Comparison of ENCODE assay signal across 12 mouse cellular contexts in genomic region chr4:131485126-131485825, GRCm38 (mm10).
A peak's percentile ranks its signal among the peaks of the same experiment; 100 is the strongest.
DNase-seq lines count a peak whose midpoint lies in the region; ATAC-seq and TF ChIP-seq lines count a peak whose summit lies in the region.
"Had no signal": no experiment of that assay in that cellular context is flagged by ENCODE, and none has a peak within 500 bp of the region (broad histone marks: within the 10 kb centered on the region; RNA-seq: fewer than 3 reads in every experiment).

No protein-coding gene starts in this region.

- peaks cover 83% of the 10 kb centered on the region for H3K4me1 ChIP-seq in forebrain, embryonic 10.5 days
- peaks cover 41% of the 10 kb centered on the region for H3K4me1 ChIP-seq in forebrain, embryonic 16.5 days (replicated peaks; ENCODE audit: control insufficient read depth, insufficient read depth, low read length)
- peaks cover 8% of the 10 kb centered on the region; the same call in 1 of the 2 replicates for H3K4me1 ChIP-seq in stomach, embryonic 15.5 days
- H3K4me1 ChIP-seq in stomach, postnatal 0 days (replicated peaks; ENCODE audit: control insufficient read depth, insufficient read depth) = 0 out of 2 replicates have a peak, but pooled peaks cover 3% of the 10 kb centered on the region
- peaks cover 74% of the 10 kb centered on the region for H3K4me1 ChIP-seq in limb, embryonic 11.5 days (ENCODE audit: control insufficient read depth, insufficient read depth, low read length)

- no peak overlapping the region for H3K4me2 ChIP-seq in forebrain, embryonic 16.5 days (ENCODE audit: low read length)
- H3K4me2 ChIP-seq in stomach, embryonic 15.5 days = no peak overlapping the region
- no peak overlapping the region for H3K4me2 ChIP-seq in stomach, postnatal 0 days (replicated peaks; ENCODE audit: low read depth)
- 0 out of 2 replicates have a peak overlapping the region, but pooled peaks have one; percentile 27 for H3K4me2 ChIP-seq in limb, embryonic 11.5 days (ENCODE audit: low read depth, severe bottlenecking)
- H3K4me2 ChIP-seq: liver, embryonic 11.5 days had no signal

- no peak overlapping the region for H3K9ac ChIP-seq in forebrain, embryonic 16.5 days (replicated peaks; ENCODE audit: low read depth, low read length)
- H3K9ac ChIP-seq in stomach, embryonic 15.5 days = no peak overlapping the region
- no peak overlapping the region for H3K9ac ChIP-seq in stomach, postnatal 0 days (ENCODE audit: low read length)
- peak overlapping the region; percentile 43 for H3K9ac ChIP-seq in limb, embryonic 11.5 days (ENCODE audit: low read length)

- 77% methylated on average over 13 of the region's 13 CpGs for WGBS in forebrain, embryonic 10.5 days
- WGBS in forebrain, embryonic 16.5 days = 53% methylated on average over 13 of the region's 13 CpGs
- WGBS in stomach, embryonic 15.5 days = 68% methylated on average over 13 of the region's 13 CpGs
- WGBS in stomach, postnatal 0 days = 64% methylated on average over 13 of the region's 13 CpGs
- WGBS in limb, embryonic 11.5 days = 39% methylated on average over 13 of the region's 13 CpGs

- no peaks in the 10 kb centered on the region for H3K36me3 ChIP-seq in forebrain, embryonic 10.5 days (replicated peaks)
- no peaks in the 10 kb centered on the region for H3K36me3 ChIP-seq in forebrain, embryonic 16.5 days (ENCODE audit: control insufficient read depth, insufficient read depth)
- no peaks in the 10 kb centered on the region for H3K36me3 ChIP-seq in stomach, embryonic 15.5 days
- H3K36me3 ChIP-seq in stomach, postnatal 0 days (ENCODE audit: control insufficient read depth, insufficient read depth, low read length) = no peaks in the 10 kb centered on the region
- H3K36me3 ChIP-seq in limb, embryonic 11.5 days (ENCODE audit: control insufficient read depth, insufficient read depth, low read length) = no peaks in the 10 kb centered on the region

- H3K27ac ChIP-seq in forebrain, embryonic 10.5 days = peak overlapping the region; percentile 81
- H3K27ac ChIP-seq in forebrain, embryonic 16.5 days (ENCODE audit: low read length) = no peak overlapping the region
- 0 out of 2 replicates have a peak overlapping the region, but pooled peaks have one; percentile 32 for H3K27ac ChIP-seq in stomach, embryonic 15.5 days
- H3K27ac ChIP-seq in stomach, postnatal 0 days (replicated peaks) = no peak overlapping the region
- peak overlapping the region; percentile 93 for H3K27ac ChIP-seq in limb, embryonic 11.5 days (replicated peaks; ENCODE audit: low read depth, low read length)

- DNase-seq in forebrain, embryonic 10.5 days (ENCODE audit: extremely low spot score, low spot score) = no peak
- no peak for DNase-seq in stomach, postnatal 0 days (ENCODE audit: low spot score)
- no peak for DNase-seq in limb, embryonic 11.5 days (ENCODE audit: low spot score)
- no peak for DNase-seq in adrenal gland, postnatal 14 days
- no peak for DNase-seq in c-Kit-positive CD71-positive TER-119-positive erythroid progenitor cells, embryonic 14.5 days (ENCODE audit: low spot score)
- DNase-seq in gastrocnemius, postnatal 4 days (ENCODE audit: low spot score in 2 of 2) = no peak
- DNase-seq: heart, postnatal 36 days; thymus, postnatal 25 days had no signal

- no peak for TF ChIP-seq CTCF in stomach, postnatal 0 days (IDR thresholded peaks at IDR 0.05; ENCODE audit: low read depth)

- TF ChIP-seq EP300 in stomach, postnatal 0 days (optimal IDR thresholded peaks at IDR 0.05) = no peak

- no peaks in the 10 kb centered on the region for H3K9me3 ChIP-seq in forebrain, embryonic 10.5 days
- no peaks in the 10 kb centered on the region for H3K9me3 ChIP-seq in forebrain, embryonic 16.5 days (ENCODE audit: control insufficient read depth, low read length)
- H3K9me3 ChIP-seq in stomach, embryonic 15.5 days = no peaks in the 10 kb centered on the region
- H3K9me3 ChIP-seq in stomach, postnatal 0 days (ENCODE audit: control insufficient read depth, low read length) = no peaks in the 10 kb centered on the region
- no peaks in the 10 kb centered on the region for H3K9me3 ChIP-seq in limb, embryonic 11.5 days (ENCODE audit: control insufficient read depth, low read length)
- H3K9me3 ChIP-seq: megakaryocyte, embryonic 14.5 days had no signal

- ATAC-seq in forebrain, embryonic 16.5 days = no peak
- no peak for ATAC-seq in stomach, embryonic 15.5 days (ENCODE audit: insufficient read depth, low FRiP score, low read depth)
- no peak for ATAC-seq in stomach, postnatal 0 days (ENCODE audit: low FRiP score, low TSS enrichment)
- ATAC-seq in limb, embryonic 11.5 days (ENCODE audit: insufficient number of reproducible peaks, low FRiP score, low TSS enrichment, low read depth) = 0 out of 2 replicates have a peak, but pooled peaks have one; percentile 3

- H3K27me3 ChIP-seq in forebrain, embryonic 10.5 days (ENCODE audit: poor library complexity, severe bottlenecking) = peaks cover 14% of the 10 kb centered on the region
- no peaks in the 10 kb centered on the region for H3K27me3 ChIP-seq in forebrain, embryonic 16.5 days (replicated peaks; ENCODE audit: control insufficient read depth, insufficient read depth, low read length)
- H3K27me3 ChIP-seq in stomach, embryonic 15.5 days (replicated peaks) = 0 out of 2 replicates have a peak, but pooled peaks cover 3% of the 10 kb centered on the region
- no peaks in the 10 kb centered on the region for H3K27me3 ChIP-seq in stomach, postnatal 0 days (ENCODE audit: control insufficient read depth, insufficient read depth, low read length)
- no peaks in the 10 kb centered on the region for H3K27me3 ChIP-seq in limb, embryonic 11.5 days (ENCODE audit: control insufficient read depth, insufficient read depth, low read length)

- no peak overlapping the region for H3K4me3 ChIP-seq in forebrain, embryonic 10.5 days
- H3K4me3 ChIP-seq in forebrain, embryonic 16.5 days (replicated peaks; ENCODE audit: low read length) = no peak overlapping the region
- H3K4me3 ChIP-seq in stomach, embryonic 15.5 days (replicated peaks) = no peak overlapping the region
- H3K4me3 ChIP-seq in stomach, postnatal 0 days (ENCODE audit: low read depth, low read length) = no peak overlapping the region
- H3K4me3 ChIP-seq in limb, embryonic 11.5 days (ENCODE audit: low read depth, low read length) = no peak overlapping the region
- H3K4me3 ChIP-seq: megakaryocyte, embryonic 14.5 days had no signal

Comparison
In these comparisons a context has a peak if more than half of its experiments do, and no peak if none do; other contexts are left out.
1. H3K27ac ChIP-seq: peak in forebrain, embryonic 10.5 days (single experiment), stomach, embryonic 15.5 days (single experiment) and limb, embryonic 11.5 days (single experiment); none in forebrain, embryonic 16.5 days (single experiment) and stomach, postnatal 0 days (single experiment).